Mouse (Mus musculus) CH12.LX (cell line): Measurements from ENCODE around the gene Pik3cg. TPM values are rescaled to one million over a fixed set of nuclear protein-coding genes. Genes with fewer than 3 reads are reported as not detected.

Experiments used
- DNase-seq: peaks from one replicate; pipeline ENCODE4 v3.0.0-alpha.2; 2013; ENCODE audit errors: extremely low read depth
- H3K27ac ChIP-seq: 2 replicates; pipeline ENCODE4 v1.5.1; 2012; ENCODE audit warnings: low read depth, mild to moderate bottlenecking, control low read depth, moderate library complexity; ENCODE audit not compliant: insufficient read depth
- H3K27me3 ChIP-seq: replicated peaks from 2 replicates; pipeline ENCODE3; 2012; ENCODE audit warnings: inconsistent platforms
- H3K36me3 ChIP-seq, 2 experiments: replicated peaks in 1 of 2; 2 replicates each; pipeline versions ENCODE3 to v1.6.1; 2012; ENCODE audit warnings: inconsistent platforms in 1 of 2, low read length in 1 of 2, mild to moderate bottlenecking in 1 of 2, mixed read lengths in 1 of 2, moderate library complexity in 1 of 2; ENCODE audit not compliant: control insufficient read depth in 1 of 2, insufficient read depth in 1 of 2
- H3K4me1 ChIP-seq, 2 experiments: 2 replicates each; pipeline ENCODE4 v1.6.1; 2012; ENCODE audit warnings: inconsistent platforms in 1 of 2, moderate library complexity in 1 of 2; ENCODE audit not compliant: insufficient read depth in 2 of 2, control insufficient read depth in 1 of 2
- H3K4me2 ChIP-seq: 2 replicates; pipeline ENCODE4 v1.6.1; 2012; ENCODE audit warnings: low read depth, mild to moderate bottlenecking, control low read depth; ENCODE audit not compliant: poor library complexity, insufficient read depth, severe bottlenecking
- H3K4me3 ChIP-seq, 3 experiments: fragments of 150-350 bp in 1 of 3; sonication (generic) in 1 of 3; replicated peaks in 1 of 3; 2 replicates each; pipeline versions ENCODE3 to v1.5.1; 2011 to 2012; ENCODE audit warnings: low read depth in 2 of 3, low read length in 2 of 3, mild to moderate bottlenecking in 2 of 3, moderate library complexity in 2 of 3, control low read depth in 1 of 3, improper control_type of control experiment in 1 of 3, inconsistent platforms in 1 of 3, mixed read lengths in 1 of 3; ENCODE audit not compliant: poor library complexity in 1 of 3
- H3K79me2 ChIP-seq: replicated peaks from 2 replicates; pipeline ENCODE4 v1.6.1; 2012; ENCODE audit warnings: mild to moderate bottlenecking, moderate library complexity; ENCODE audit not compliant: control insufficient read depth, poor library complexity, insufficient read depth, severe bottlenecking; ENCODE audit errors: extremely low read depth
- H3K9ac ChIP-seq: 2 replicates; pipeline ENCODE4 v1.6.1; 2012; ENCODE audit warnings: low read depth, mild to moderate bottlenecking, control low read depth, moderate library complexity; ENCODE audit not compliant: insufficient read depth
- H3K9me3 ChIP-seq: replicated peaks from 2 replicates; pipeline ENCODE3; 2012; ENCODE audit warnings: low read length, inconsistent platforms, mixed read lengths
- BHLHE40 ChIP-seq: IDR thresholded peaks from 2 replicates; pipeline ENCODE4 v1.6.1; 2011; ENCODE audit warnings: mild to moderate bottlenecking, low read depth, low read length, improper control_type of control experiment
- CHD2 ChIP-seq: IDR thresholded peaks from 2 replicates; pipeline ENCODE4 v1.6.1; 2011; ENCODE audit warnings: low read length, improper control_type of control experiment
- E2F4 ChIP-seq: IDR thresholded peaks from 2 replicates; pipeline ENCODE4 v1.6.1; 2011; ENCODE audit warnings: low read depth, low read length, improper control_type of control experiment; ENCODE audit not compliant: insufficient replicate concordance
- ELF1 ChIP-seq: IDR thresholded peaks from 2 replicates; pipeline ENCODE4 v1.6.1; 2014; ENCODE audit warnings: low read depth, mild to moderate bottlenecking, inconsistent platforms, low read length, improper control_type of control experiment
- HCFC1 ChIP-seq: IDR thresholded peaks from 2 replicates; pipeline ENCODE4 v1.6.1; 2012; ENCODE audit warnings: low read depth, mild to moderate bottlenecking, inconsistent platforms, low read length, improper control_type of control experiment
- IRF4 ChIP-seq: IDR thresholded peaks from 2 replicates; pipeline ENCODE4 v1.6.1; 2014; ENCODE audit warnings: low read depth, mild to moderate bottlenecking, inconsistent platforms, low read length, improper control_type of control experiment
- KAT2A ChIP-seq: IDR thresholded peaks from 2 replicates; pipeline ENCODE4 v1.6.1; 2012; ENCODE audit warnings: low read length, improper control_type of control experiment, inconsistent platforms; ENCODE audit not compliant: insufficient replicate concordance
- MAFK ChIP-seq: IDR thresholded peaks from 2 replicates; pipeline ENCODE4 v1.6.1; 2011; ENCODE audit warnings: low read length, improper control_type of control experiment; ENCODE audit not compliant: insufficient replicate concordance
- MAX ChIP-seq: IDR thresholded peaks from 2 replicates; pipeline ENCODE4 v1.6.1; 2011; ENCODE audit warnings: low read length, improper control_type of control experiment
- MEF2A ChIP-seq: IDR thresholded peaks from 2 replicates; pipeline ENCODE4 v1.6.1; 2014; ENCODE audit warnings: low read depth, mild to moderate bottlenecking, inconsistent platforms, low read length, improper control_type of control experiment, borderline replicate concordance
- MYC ChIP-seq: IDR thresholded peaks from 2 replicates; pipeline ENCODE4 v1.6.1; 2011; ENCODE audit warnings: low read depth, mild to moderate bottlenecking, improper control_type of control experiment, low read length
- NRF1 ChIP-seq: IDR thresholded peaks from 2 replicates; pipeline ENCODE4 v1.6.1; 2014; ENCODE audit warnings: low read depth, mild to moderate bottlenecking, inconsistent platforms, low read length, improper control_type of control experiment, moderate library complexity
- PAX5 ChIP-seq: IDR thresholded peaks from 2 replicates; pipeline ENCODE4 v1.6.1; 2012; ENCODE audit warnings: low read length, inconsistent platforms, mixed read lengths
- RAD21 ChIP-seq: IDR thresholded peaks from 2 replicates; pipeline ENCODE4 v1.6.1; 2011; ENCODE audit warnings: low read depth, mild to moderate bottlenecking, low read length, improper control_type of control experiment, moderate library complexity
- SIN3A ChIP-seq: IDR thresholded peaks from 2 replicates; pipeline ENCODE4 v1.6.1; 2012; ENCODE audit warnings: low read length, improper control_type of control experiment, inconsistent platforms
- SMC3 ChIP-seq: IDR thresholded peaks from 2 replicates; pipeline ENCODE4 v1.6.1; 2011; ENCODE audit warnings: low read depth, low read length, improper control_type of control experiment
- TBP ChIP-seq: conservative IDR thresholded peaks from 2 replicates; pipeline ENCODE4 v1.6.1; 2011; ENCODE audit warnings: low read depth, low read length, improper control_type of control experiment
- USF1 ChIP-seq: IDR thresholded peaks from 2 replicates; pipeline ENCODE4 v1.6.1; 2014; ENCODE audit warnings: low read depth, mild to moderate bottlenecking, inconsistent platforms, low read length, improper control_type of control experiment
- USF2 ChIP-seq: conservative IDR thresholded peaks from 2 replicates; pipeline ENCODE4 v1.6.1; 2011; ENCODE audit warnings: low read depth, low read length, improper control_type of control experiment
- ZC3H11A ChIP-seq: IDR thresholded peaks from 2 replicates; pipeline ENCODE4 v1.6.1; 2012; ENCODE audit warnings: low read depth, mild to moderate bottlenecking, inconsistent platforms, low read length, improper control_type of control experiment
- ZNF384 ChIP-seq: IDR thresholded peaks from 2 replicates; pipeline ENCODE4 v1.6.1; 2012; ENCODE audit warnings: low read depth, low read length, improper control_type of control experiment, inconsistent platforms
- dilution Hi-C: fragments of 300-500 bp; cut with MboI; formaldehyde crosslinking; loops from 2 replicates; pipeline ENCODE4 v1.14.3; 2020; ENCODE audit warnings: low sequenced_read_pairs; ENCODE audit not compliant: extremely low pct_unique_long_range_greater_than_20kb, extremely low pct_ligation_motif_present
- in situ Hi-C: fragments of 300-500 bp; cut with MboI; formaldehyde crosslinking; loops from 3 replicates; pipeline ENCODE4 v1.14.3; 2019; ENCODE audit warnings: low sequenced_read_pairs, low pct_ligation_motif_present, low pct_unique_long_range_greater_than_20kb, mixed read lengths
- polyA plus RNA-seq: library from polyadenylated mRNA; unstranded; fragments of >175 nt; gene quantifications from 2 replicates; pipeline ENCODE4 v1.2.1, GENCODE M21; 2012; ENCODE audit warnings: low read depth; ENCODE audit not compliant: insufficient read length
- total RNA-seq, 2 experiments: library from RNA; depleted of rRNA; stranded (reverse); fragments of 300-350 nt in 1 of 2; fragments of >200 nt in 1 of 2; gene quantifications; 2 replicates each; pipeline ENCODE4 v1.2.3; 2012 to 2014

Pik3cg gene
- total and polyA plus RNA-seq, 3 experiments = 35.4 to 40.6 (median 35.8) TPM

DNA sequence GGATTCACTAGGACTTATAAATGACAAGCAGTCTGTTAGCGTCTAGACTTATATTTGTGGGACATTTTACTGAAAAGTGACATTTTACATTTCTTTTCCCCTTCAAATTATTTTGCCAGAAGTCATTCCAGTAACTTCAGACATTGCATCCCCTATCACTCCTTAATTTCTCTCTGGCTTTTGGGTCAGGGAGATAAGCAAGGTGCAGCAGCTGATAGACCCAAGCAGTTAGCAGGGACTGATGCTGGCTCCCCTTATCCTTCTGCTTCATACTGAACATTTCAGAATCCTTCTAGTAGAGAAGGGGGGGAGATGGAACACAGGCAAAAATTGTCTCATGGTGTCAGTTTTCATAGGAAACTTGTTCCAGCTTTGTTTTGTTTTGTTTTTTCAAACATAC is 22.9 kb upstream of the Pik3cg start:
- H3K36me3 ChIP-seq = no peaks in the 10 kb centered on the region
- no peak overlapping the region for H3K9ac ChIP-seq
- TF ChIP-seq KAT2A (no peak), SIN3A (no peak), MAX (no peak), NRF1 (no peak), ZC3H11A (no peak), PAX5 (no peak), TBP (no peak), IRF4 (no peak), MEF2A (no peak), E2F4 (no peak), ZNF384 (no peak), USF1 (no peak)
- peaks cover 4 to 8% of the 10 kb centered on the region in 2 experiments for H3K4me1 ChIP-seq
- in situ Hi-C loops = no loop called here
- no peak overlapping the region for H3K4me2 ChIP-seq
- dilution Hi-C loops = no loop called here
- no peaks in the 10 kb centered on the region for H3K27me3 ChIP-seq
- no peaks in the 10 kb centered on the region for H3K79me2 ChIP-seq
- H3K27ac ChIP-seq = no peak overlapping the region
- no peak overlapping the region for H3K4me3 ChIP-seq
- DNase-seq = no peak
- no peaks in the 10 kb centered on the region for H3K9me3 ChIP-seq

GRCm38 (mm10) chr12:32223629-32224028 is 15.2 kb upstream of the Pik3cg start:
- dilution Hi-C loops (no loop called here), in situ Hi-C loops (no loop called here)
- peaks cover 0 to 3% of the 10 kb centered on the region in 2 experiments; a peak in 2 of 4 replicates for H3K4me1 ChIP-seq
- no peaks in the 10 kb centered on the region for H3K27me3 ChIP-seq
- no peak overlapping the region for H3K4me3 ChIP-seq
- H3K9ac ChIP-seq = no peak overlapping the region
- no peak overlapping the region for H3K4me2 ChIP-seq
- TF ChIP-seq CHD2 (no peak), RAD21 (no peak), ELF1 (no peak), E2F4 (no peak), USF2 (no peak), BHLHE40 (no peak), HCFC1 (no peak), MAX (no peak), MAFK (no peak), SMC3 (no peak), MYC (no peak)
- H3K36me3 ChIP-seq = no peaks in the 10 kb centered on the region
- no peaks in the 10 kb centered on the region for H3K79me2 ChIP-seq
- DNase-seq = no peak
- H3K9me3 ChIP-seq = no peaks in the 10 kb centered on the region
- no peak overlapping the region for H3K27ac ChIP-seq
